Mouse (Mus musculus) embryo, embryonic 11.5 days (tissue): ENCODE measurements at regions not wholly inside any gene's neighbourhood (a gene's known extent, or its start where the extent isn't known, plus 50 kb on each side); places are given as distances from the start of the nearest gene placed in this dataset.

Experiments
- DNase-seq: peaks from one replicate; pipeline ENCODE4 v3.0.0-alpha.2; 2012; ENCODE audit warnings: low read depth, low spot score

GRCm38 (mm10) chr5:112012505-112013164, 239.7 kb downstream of the Cryba4 start:
- no peak for DNase-seq

GRCm38 (mm10) chr5:112018925-112019324, 233.4 kb downstream of the Cryba4 start:
- DNase-seq: no peak

DNA sequence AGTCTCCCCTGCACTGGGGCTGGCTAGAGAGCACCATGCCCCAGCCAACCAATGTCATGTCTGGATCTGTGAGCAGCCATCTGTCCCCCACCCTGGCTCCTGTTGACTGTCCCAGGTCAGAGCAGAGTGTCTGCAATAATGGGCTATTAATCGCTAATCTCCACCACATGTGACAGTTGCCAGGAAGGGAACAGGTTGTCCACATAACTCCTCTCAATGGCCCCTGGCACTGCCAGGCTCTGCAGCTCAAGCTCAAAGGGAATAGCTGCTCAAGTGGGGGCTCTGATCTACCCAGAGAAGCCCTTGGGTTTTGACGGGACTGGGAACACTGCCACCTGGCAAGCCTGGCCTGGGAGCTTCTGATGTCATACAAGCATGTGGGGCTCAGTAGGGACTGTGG, 231.4 kb downstream of the Cryba4 start:
- DNase-seq: no peak

DNA sequence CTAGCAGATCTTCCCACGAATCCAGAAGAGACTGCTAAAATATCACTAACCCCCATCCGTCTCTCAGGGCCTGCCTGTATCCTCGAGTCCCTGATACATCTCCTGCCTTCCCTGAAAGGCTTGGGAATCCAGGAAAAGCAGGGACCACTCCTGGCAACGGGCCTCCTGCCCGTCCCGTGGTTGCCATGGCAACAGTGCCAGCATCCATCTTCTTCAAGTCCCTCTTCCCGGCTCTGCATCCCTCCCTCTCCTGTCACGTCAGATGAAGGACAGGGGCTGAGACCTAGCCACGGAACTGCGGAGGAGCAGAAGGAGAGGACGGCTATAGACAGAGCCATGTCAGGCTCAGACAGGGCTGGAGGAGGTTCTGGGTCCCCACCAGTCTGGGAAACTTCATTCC, 222.4 kb downstream of the Cryba4 start:
- no peak for DNase-seq

GRCm38 (mm10) chr5:112032036-112032435, 220.3 kb downstream of the Cryba4 start:
- DNase-seq: no peak

DNA sequence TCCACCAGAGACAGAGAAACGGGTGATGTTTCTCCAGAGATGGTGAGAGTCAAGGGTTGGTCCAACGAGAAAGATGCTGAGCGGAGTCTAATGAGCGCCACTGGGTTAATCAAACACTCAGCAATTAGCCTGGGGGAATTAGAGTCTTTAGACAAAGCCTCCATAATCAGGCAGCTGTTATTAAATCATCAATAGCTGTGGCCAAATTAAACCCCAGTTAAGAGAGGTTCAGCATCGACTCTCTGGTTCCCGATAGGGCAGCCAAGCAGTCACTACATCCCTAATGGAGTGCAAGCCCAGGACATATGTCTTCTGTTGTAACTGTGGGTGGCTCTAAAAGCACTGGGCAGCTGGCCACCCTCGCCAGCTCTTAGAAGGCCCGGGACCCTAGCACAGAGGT, 216.9 kb downstream of the Cryba4 start:
- DNase-seq: no peak

GRCm38 (mm10) chr5:112037080-112037479, 215.2 kb downstream of the Cryba4 start:
- DNase-seq: no peak

DNA sequence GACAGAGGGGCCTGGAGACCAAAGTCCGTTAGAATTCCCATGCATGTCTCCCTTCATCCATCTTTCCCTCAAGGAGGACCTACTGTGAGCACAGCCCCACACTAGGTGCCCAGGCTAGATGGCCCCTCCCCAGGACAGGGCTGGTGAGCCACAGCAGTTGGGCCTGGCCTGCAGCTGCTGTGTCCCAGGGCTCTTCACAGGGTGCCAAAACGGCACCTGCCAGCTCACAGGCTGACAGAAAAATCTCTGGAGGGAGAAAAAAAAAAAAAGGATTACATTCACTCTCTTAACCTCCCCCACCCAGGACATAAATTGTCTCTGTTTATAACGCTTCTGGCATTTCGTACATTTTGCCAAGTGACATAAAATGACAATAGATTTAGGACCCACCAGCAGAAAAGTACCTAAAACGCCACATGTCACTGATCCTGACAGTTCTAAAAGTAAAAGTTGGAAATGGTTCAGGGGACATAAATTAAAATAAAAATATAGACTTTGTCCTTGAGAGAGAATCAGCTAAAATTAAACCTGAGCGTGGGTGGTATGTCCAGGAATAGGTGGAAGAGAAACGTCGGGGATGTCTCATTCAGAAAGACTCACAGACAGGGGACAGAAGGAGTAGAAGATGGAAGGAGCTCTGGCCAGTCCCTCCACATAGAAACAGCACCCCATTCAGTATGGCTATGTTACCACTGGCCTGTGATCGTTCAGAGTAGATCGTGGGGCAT, 212.5 kb downstream of the Cryba4 start:
- DNase-seq: no peak

DNA sequence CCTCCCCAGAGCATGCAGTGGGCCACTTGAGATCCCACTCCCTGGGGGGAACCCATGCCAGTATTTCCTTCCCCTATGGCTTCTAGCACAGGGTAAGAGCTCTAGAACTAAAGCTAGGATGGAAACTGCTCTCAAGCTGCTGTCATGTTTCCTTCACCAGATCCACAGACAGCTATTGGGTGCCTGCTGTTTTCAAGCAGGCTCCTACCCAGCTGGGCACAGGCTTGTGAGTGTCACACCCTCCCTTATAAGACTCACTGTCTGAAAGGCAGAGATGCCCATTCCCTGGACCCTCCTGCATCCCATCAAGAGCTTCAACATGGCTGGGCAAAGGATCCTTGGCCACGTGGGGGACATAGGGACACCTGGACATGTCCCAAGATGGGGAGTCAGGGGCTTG, 211.6 kb downstream of the Cryba4 start:
- no peak for DNase-seq

GRCm38 (mm10) chr5:112041285-112041684, 211.0 kb downstream of the Cryba4 start:
- DNase-seq: no peak

- DNase-seq: no peak
Measured at GRCm38 (mm10) chr5:112042236-112042635, 210.1 kb downstream of the Cryba4 start.

- no peak for DNase-seq
Measured at GRCm38 (mm10) chr5:112050046-112050782, 202.1 kb downstream of the Cryba4 start.

GRCm38 (mm10) chr5:112050906-112051305, 201.4 kb downstream of the Cryba4 start:
- no peak for DNase-seq

- DNase-seq: no peak
Measured at GRCm38 (mm10) chr5:112051786-112052185, 200.5 kb downstream of the Cryba4 start.

GRCm38 (mm10) chr5:112053600-112054155, 198.6 kb downstream of the Cryba4 start:
- no peak for DNase-seq

DNA sequence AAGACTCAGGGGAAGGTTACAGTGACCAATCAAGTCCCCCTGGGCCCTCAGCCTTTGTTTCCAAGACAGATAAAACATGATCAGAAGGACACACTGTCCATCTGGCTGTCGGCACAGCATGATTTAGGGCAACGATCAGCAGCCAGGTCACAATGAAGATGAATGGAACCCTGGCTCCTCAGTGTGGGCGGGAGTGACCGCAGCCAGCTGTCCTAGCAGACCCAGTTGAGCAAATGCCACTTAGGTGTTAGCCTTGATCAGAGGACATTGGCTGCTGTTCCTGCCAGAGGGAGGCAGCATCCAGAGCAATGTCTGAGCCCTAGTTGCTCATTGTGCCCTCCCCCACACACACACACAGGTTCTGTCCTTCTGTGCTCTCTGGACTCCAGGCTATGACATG, 197.3 kb downstream of the Cryba4 start:
- no peak for DNase-seq

GRCm38 (mm10) chr5:112069917-112070316, 182.4 kb downstream of the Cryba4 start:
- no peak for DNase-seq

DNA sequence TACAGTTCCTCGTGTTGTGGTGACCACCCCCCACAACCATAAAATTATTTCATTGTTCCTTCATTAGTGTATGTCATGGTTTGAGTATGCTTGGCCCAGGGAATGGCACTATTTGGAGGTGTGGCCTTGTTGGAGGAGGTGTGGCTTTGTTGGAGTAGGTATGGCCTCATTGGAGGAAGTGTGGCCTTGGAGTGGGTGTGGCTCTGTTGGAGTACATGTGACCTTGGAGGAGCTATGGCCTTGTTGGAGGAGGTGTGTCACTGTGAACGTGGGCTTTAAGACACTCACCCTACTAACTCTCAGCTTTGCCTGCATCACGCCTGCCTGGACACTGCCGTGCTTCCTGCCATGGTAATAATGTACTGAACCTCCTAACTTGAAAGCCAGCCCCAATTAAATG, 179.9 kb downstream of the Cryba4 start:
- DNase-seq: no peak

- DNase-seq: no peak
Measured at GRCm38 (mm10) chr5:112077097-112077496, 175.2 kb downstream of the Cryba4 start.

- DNase-seq: peak; percentile 36
Measured at GRCm38 (mm10) chr5:112077840-112078600, 174.3 kb downstream of the Cryba4 start.

- DNase-seq: no peak
Measured at GRCm38 (mm10) chr5:112081006-112081405, 171.3 kb downstream of the Cryba4 start.
